Mouse (Mus musculus): ENCODE measurements at regions not wholly inside any gene's neighbourhood (a gene's known extent, or its start where the extent isn't known, plus 50 kb on each side); places are given as distances from the start of the nearest gene placed in this dataset.
"Not testable (repeated sequence)": the region's sequence is repeated elsewhere in the genome, so short reads cannot be mapped to it uniquely, and the experiment has no call there.

DNA sequence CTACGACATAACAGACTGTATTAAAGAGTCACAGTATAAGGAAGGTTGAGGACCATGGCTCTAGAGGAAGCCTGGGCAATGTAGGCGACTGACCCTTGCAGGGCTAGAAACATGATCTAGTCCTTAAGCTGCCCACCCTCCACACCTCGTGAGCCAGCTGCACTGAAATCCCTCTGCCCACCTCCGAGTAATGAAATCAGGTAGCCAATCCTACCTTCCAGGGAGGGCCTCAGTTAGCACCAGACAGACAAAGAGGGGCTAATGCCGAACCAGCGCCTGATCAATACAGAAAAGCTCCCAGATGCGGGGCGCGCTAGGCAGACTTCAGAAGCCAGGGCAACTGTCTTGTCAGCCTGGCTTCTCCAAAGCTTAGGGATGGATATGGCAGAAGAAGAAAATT is 65.4 kb upstream of the Top1 start:
- no peak overlapping the region for H3K4me3 ChIP-seq (ENCODE audit: extremely low read depth, insufficient read depth, insufficient read length)
- no peaks in the 10 kb centered on the region for H3K27me3 ChIP-seq (ENCODE audit: control insufficient read depth, insufficient read depth, low read length)
- no peak overlapping the region for H3K27ac ChIP-seq (ENCODE audit: insufficient read depth, low read length)
- TF ChIP-seq POLR2A (IDR thresholded peaks at IDR 0.05; ENCODE audit: low read depth, low read length) = no peak
- H3K36me3 ChIP-seq (ENCODE audit: control insufficient read depth, insufficient read depth, low read length) = no peaks in the 10 kb centered on the region
- H3K4me1 ChIP-seq (ENCODE audit: control insufficient read depth, insufficient read depth, insufficient read length) = no peaks in the 10 kb centered on the region; the same call in 1 of the 2 replicates
- WGBS = 37% methylated on average over 9 of the region's 9 CpGs
- DNase-seq (ENCODE audit: low read depth in 1 of 2, low spot score in 2 of 2) = no peak

DNA sequence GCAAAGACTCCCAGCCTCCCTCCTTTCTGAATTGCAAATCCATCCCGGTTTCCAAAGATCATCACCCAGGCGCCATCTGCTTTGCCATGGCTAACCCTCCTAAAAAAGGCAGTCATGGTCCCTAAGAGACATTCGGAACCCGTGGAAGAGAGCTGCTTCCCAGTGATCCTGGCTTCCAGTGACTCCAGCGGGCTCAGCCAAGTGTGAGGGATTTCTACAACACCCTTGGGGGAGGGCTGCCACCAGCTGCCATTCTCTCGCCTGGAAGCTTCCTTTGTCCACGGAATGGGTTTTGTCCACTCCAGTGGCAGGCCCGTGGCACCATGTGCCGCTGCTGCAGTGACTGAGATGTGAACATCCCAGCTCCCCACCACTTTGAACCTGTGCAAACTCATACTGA is 64.7 kb upstream of the Top1 start:
- 21% methylated on average over 9 of the region's 9 CpGs for WGBS
- no peak for DNase-seq (ENCODE audit: low read depth in 1 of 2, low spot score in 2 of 2)
- Histone ChIP-seq H3K27ac (ENCODE audit: insufficient read depth, low read length) (no peak overlapping the region), H3K4me1 (ENCODE audit: control insufficient read depth, insufficient read depth, insufficient read length) (no peaks in the 10 kb centered on the region; the same call in 1 of the 2 replicates), H3K27me3 (ENCODE audit: control insufficient read depth, insufficient read depth, low read length) (no peaks in the 10 kb centered on the region), H3K36me3 (ENCODE audit: control insufficient read depth, insufficient read depth, low read length) (no peaks in the 10 kb centered on the region), H3K4me3 (ENCODE audit: extremely low read depth, insufficient read depth, insufficient read length) (no peak overlapping the region)
- TF ChIP-seq CTCF (IDR thresholded peaks at IDR 0.05; ENCODE audit: extremely low read depth, insufficient read depth, insufficient read length, insufficient replicate concordance) (no peak), POLR2A (IDR thresholded peaks at IDR 0.05; ENCODE audit: low read depth, low read length) (no peak)

DNA sequence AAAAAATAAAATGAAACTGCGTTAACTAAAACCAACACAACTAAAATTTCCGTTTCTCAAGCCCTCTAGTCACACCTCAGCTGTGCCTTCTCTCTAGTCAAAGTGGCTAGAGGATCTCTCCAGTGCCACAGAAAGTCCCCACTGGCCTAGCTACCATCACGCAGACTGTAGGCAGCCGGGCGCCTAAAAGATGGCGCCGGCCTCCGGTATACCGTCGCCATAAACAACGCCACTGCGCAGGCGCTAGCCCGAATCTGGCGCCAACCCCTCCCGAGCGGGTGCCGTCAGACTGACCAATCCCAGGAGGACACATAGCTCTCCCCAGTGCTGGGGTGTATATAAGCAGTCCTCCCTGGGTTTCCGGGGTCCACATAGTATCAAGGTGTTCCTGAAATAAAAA is 62.7 kb upstream of the Top1 start:
- H3K27ac ChIP-seq (ENCODE audit: insufficient read depth, low read length); H3K36me3 ChIP-seq (ENCODE audit: control insufficient read depth, insufficient read depth, low read length); H3K4me1 ChIP-seq (ENCODE audit: control insufficient read depth, insufficient read depth, insufficient read length); H3K27me3 ChIP-seq (ENCODE audit: control insufficient read depth, insufficient read depth, low read length); DNase-seq (ENCODE audit: low read depth in 1 of 2, low spot score in 2 of 2); H3K4me3 ChIP-seq (ENCODE audit: extremely low read depth, insufficient read depth, insufficient read length): not testable (repeated sequence)
- 95% methylated on average over 19 of the region's 19 CpGs for WGBS

DNA sequence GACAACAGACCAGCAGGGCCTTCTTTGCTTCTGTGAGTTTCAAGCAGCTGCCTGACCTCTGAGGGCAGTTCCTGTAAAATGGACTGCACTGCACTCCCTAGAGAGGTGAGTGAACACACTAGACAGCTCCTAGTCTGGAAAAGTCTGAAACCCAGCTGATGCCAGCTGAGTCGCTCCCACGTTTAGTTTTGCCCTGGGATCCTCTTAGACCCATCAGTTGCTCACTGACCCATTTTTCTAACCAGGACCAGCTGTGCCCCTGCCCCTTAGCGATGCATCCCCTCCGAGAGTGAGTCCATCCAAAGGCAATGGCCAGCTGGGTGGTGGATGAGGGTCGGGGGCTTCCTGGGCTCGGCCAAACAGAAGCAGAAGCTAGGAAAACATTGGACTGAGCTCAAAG is 62.2 kb upstream of the Top1 start:
- 83% methylated on average over 6 of the region's 6 CpGs for WGBS
- H3K4me3 ChIP-seq (ENCODE audit: extremely low read depth, insufficient read depth, insufficient read length) = no peak overlapping the region
- H3K27me3 ChIP-seq (ENCODE audit: control insufficient read depth, insufficient read depth, low read length) = no peaks in the 10 kb centered on the region
- no peak for DNase-seq (ENCODE audit: low read depth in 1 of 2, low spot score in 2 of 2)
- TF ChIP-seq POLR2A (IDR thresholded peaks at IDR 0.05; ENCODE audit: low read depth, low read length) = no peak
- TF ChIP-seq CTCF (IDR thresholded peaks at IDR 0.05; ENCODE audit: extremely low read depth, insufficient read depth, insufficient read length, insufficient replicate concordance) = no peak
- H3K4me1 ChIP-seq (ENCODE audit: control insufficient read depth, insufficient read depth, insufficient read length) = no peaks in the 10 kb centered on the region
- H3K36me3 ChIP-seq (ENCODE audit: control insufficient read depth, insufficient read depth, low read length) = no peaks in the 10 kb centered on the region
- H3K27ac ChIP-seq (ENCODE audit: insufficient read depth, low read length) = no peak overlapping the region

DNA sequence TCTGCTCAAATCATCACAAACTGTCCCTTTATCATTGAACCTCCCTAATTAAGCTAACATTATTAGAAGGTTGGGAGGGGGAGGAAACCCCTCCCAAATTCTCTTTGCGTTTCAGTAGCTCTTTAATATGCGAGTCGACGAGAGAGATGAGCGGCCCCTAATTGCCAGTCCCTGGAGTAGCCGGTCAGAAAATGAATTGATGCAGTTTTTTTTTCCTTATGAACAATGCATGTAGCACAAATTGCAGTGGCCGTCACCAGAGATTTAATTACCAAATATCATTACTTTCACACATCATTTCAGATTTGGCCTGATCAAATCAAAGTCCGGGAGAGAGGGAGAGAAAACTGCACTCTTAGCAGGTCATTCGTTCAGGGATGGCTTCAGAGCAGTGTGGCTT is 61.1 kb upstream of the Top1 start:
- Histone ChIP-seq H3K4me3 (ENCODE audit: extremely low read depth, insufficient read depth, insufficient read length) (no peak overlapping the region), H3K27ac (ENCODE audit: insufficient read depth, low read length) (no peak overlapping the region), H3K4me1 (ENCODE audit: control insufficient read depth, insufficient read depth, insufficient read length) (no peaks in the 10 kb centered on the region), H3K27me3 (ENCODE audit: control insufficient read depth, insufficient read depth, low read length) (no peaks in the 10 kb centered on the region), H3K36me3 (ENCODE audit: control insufficient read depth, insufficient read depth, low read length) (no peaks in the 10 kb centered on the region)
- 59% methylated on average over 9 of the region's 9 CpGs for WGBS
- DNase-seq (ENCODE audit: low read depth in 1 of 2, low spot score in 2 of 2) = no peak
- no peak for TF ChIP-seq POLR2A (IDR thresholded peaks at IDR 0.05; ENCODE audit: low read depth, low read length)
- TF ChIP-seq CTCF (IDR thresholded peaks at IDR 0.05; ENCODE audit: extremely low read depth, insufficient read depth, insufficient read length, insufficient replicate concordance) = no peak

DNA sequence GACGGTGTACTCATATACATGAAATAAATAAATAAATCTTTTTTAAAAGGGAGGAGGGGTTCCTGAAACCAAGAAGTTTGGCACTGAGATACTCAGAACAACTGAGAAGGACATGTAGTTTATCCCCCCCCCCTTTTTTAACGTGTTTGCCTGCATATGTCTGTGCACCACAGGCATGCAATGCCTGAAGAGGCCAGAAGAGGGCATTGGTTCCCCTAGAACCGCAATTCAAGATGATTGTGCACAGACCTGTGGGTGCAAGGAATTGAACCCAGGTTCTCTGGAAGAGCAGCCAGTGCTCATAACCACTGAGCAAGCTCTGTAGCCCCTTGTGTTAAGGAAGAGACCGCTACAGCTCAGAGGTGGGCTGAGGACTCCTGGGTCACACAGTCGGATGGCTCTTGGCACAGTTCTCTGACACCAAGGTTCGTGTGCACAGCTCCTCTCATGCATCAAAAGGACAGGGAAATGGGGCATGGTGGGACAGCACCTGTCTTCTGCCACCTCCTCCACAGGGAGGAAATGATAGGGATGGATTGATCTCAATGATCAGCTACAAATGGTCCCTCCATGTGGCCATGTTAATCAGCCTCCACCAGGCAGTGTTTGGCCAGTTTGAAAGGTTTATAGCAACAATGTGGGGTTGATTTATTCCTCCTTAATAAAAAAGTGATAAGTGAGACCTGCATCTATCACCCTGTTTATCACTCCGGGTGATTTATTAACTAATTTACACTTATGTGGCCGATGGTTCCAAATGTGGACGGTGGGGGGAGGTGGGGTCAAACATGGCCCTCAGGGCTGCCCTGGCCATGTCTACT is 58.5 kb upstream of the Top1 start:
- Histone ChIP-seq H3K36me3 (ENCODE audit: control insufficient read depth, insufficient read depth, low read length) (no peaks in the 10 kb centered on the region), H3K4me3 (ENCODE audit: extremely low read depth, insufficient read depth, insufficient read length) (no peak overlapping the region), H3K4me1 (ENCODE audit: control insufficient read depth, insufficient read depth, insufficient read length) (no peaks in the 10 kb centered on the region), H3K27me3 (ENCODE audit: control insufficient read depth, insufficient read depth, low read length) (no peaks in the 10 kb centered on the region), H3K27ac (ENCODE audit: insufficient read depth, low read length) (no peak overlapping the region)
- TF ChIP-seq CTCF (IDR thresholded peaks at IDR 0.05; ENCODE audit: extremely low read depth, insufficient read depth, insufficient read length, insufficient replicate concordance) = no peak
- no peak for TF ChIP-seq POLR2A (IDR thresholded peaks at IDR 0.05; ENCODE audit: low read depth, low read length)
- WGBS = 76% methylated on average over 9 of the region's 9 CpGs
- DNase-seq (ENCODE audit: low read depth in 1 of 2, low spot score in 2 of 2) = no peak

DNA sequence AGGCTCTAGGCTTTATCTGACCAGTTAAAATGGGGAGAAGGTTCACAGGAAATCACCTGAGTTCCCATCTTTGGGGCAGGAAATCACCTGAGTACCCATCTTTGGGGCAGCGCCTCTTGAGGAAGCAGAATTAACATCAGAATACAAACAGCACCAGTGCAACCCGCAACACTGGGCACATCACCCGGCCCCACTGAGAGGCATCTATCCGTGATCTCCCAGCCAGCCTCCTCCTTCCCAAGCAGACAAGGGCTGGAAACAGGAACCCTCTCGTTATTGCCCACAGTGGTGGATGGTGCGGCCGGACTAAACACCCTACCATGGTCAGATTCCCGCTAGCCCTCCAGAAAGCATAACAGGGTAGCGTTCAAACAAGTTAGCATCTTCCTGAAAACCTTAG is 57.3 kb upstream of the Top1 start:
- TF ChIP-seq CTCF (IDR thresholded peaks at IDR 0.05; ENCODE audit: extremely low read depth, insufficient read depth, insufficient read length, insufficient replicate concordance) (no peak), POLR2A (IDR thresholded peaks at IDR 0.05; ENCODE audit: low read depth, low read length) (no peak)

More for the DNA sequence above, 57.3 kb upstream of the Top1 start:
- WGBS = 83% methylated on average over 9 of the region's 9 CpGs
- H3K4me1 ChIP-seq (ENCODE audit: control insufficient read depth, insufficient read depth, insufficient read length) = no peaks in the 10 kb centered on the region
- H3K27ac ChIP-seq (ENCODE audit: insufficient read depth, low read length) = no peak overlapping the region
- no peaks in the 10 kb centered on the region for H3K27me3 ChIP-seq (ENCODE audit: control insufficient read depth, insufficient read depth, low read length)
- H3K4me3 ChIP-seq (ENCODE audit: extremely low read depth, insufficient read depth, insufficient read length) = no peak overlapping the region
- DNase-seq (ENCODE audit: low read depth in 1 of 2, low spot score in 2 of 2) = no peak
- no peaks in the 10 kb centered on the region for H3K36me3 ChIP-seq (ENCODE audit: control insufficient read depth, insufficient read depth, low read length)
